Mouse (Mus musculus): ENCODE measurements around the gene Pitpna. TPM values are rescaled to one million over a fixed set of nuclear protein-coding genes. Genes with fewer than 3 reads are reported as not detected.

The Pitpna gene
- total RNA-seq, 2 experiments from 2014 or later, result 169 to 177 TPM

- DNase-seq, result peak; percentile 76 to 80
Observed at GRCm38 (mm10) chr11:75563851-75564548, 23.9 kb upstream of the Pitpna start.

- peak; percentile 82 to 89 for DNase-seq
Observed at GRCm38 (mm10) chr11:75565849-75566248, 22.0 kb upstream of the Pitpna start.

- DNase-seq, result no peak
Observed at GRCm38 (mm10) chr11:75566276-75567196, 21.4 kb upstream of the Pitpna start.

GRCm38 (mm10) chr11:75567346-75568114, 20.4 kb upstream of the Pitpna start:
- no peak for DNase-seq

GRCm38 (mm10) chr11:75568115-75568511, 19.8 kb upstream of the Pitpna start:
- no peak for DNase-seq

- no peak for DNase-seq
Observed at GRCm38 (mm10) chr11:75568962-75569361, 18.9 kb upstream of the Pitpna start.

- peak in 1 of 2 experiments; percentile 38 for DNase-seq
Observed at GRCm38 (mm10) chr11:75570375-75571125, 17.3 kb upstream of the Pitpna start.

- DNase-seq, result peak; percentile 49 to 62
Observed at GRCm38 (mm10) chr11:75571126-75571990, 16.5 kb upstream of the Pitpna start.

GRCm38 (mm10) chr11:75572301-75572791, 15.6 kb upstream of the Pitpna start:
- DNase-seq, result no peak

- DNase-seq, result peak; percentile 93 to 94
Observed at GRCm38 (mm10) chr11:75572854-75573650, 14.8 kb upstream of the Pitpna start.

- DNase-seq, result no peak
Observed at GRCm38 (mm10) chr11:75574378-75575123, 13.3 kb upstream of the Pitpna start.

- DNase-seq, result no peak
Observed at GRCm38 (mm10) chr11:75575560-75576123, 12.3 kb upstream of the Pitpna start.

GRCm38 (mm10) chr11:75578609-75579008, 9.3 kb upstream of the Pitpna start:
- DNase-seq, result no peak

GRCm38 (mm10) chr11:75581495-75582149, 6.3 kb upstream of the Pitpna start:
- no peak for DNase-seq

- DNase-seq, result no peak
Observed at GRCm38 (mm10) chr11:75583521-75583920, 4.4 kb upstream of the Pitpna start.

GRCm38 (mm10) chr11:75585061-75585460, 2.8 kb upstream of the Pitpna start:
- DNase-seq, result no peak

GRCm38 (mm10) chr11:75585978-75586377, 1.9 kb upstream of the Pitpna start:
- DNase-seq, result no peak

- no peak for DNase-seq
Observed at GRCm38 (mm10) chr11:75586963-75587362, 934 bp upstream of the Pitpna start.

Data from adrenal gland, postnatal 36 days (tissue).